Mouse (Mus musculus) heart, embryonic 16.5 days (tissue): ENCODE measurements at regions not wholly inside any gene's neighbourhood (a gene's known extent, or its start where the extent isn't known, plus 50 kb on each side); places are given as distances from the start of the nearest gene placed in this dataset.
A peak's percentile ranks its signal among the peaks of the same experiment; 100 is the strongest.

Experiments used
- ATAC-seq: fragments of 200-750 bp; cut with Nextera tagmentation; replicated peaks from 2 replicates; pipeline ENCODE4 v1.8.0; 2017; ENCODE audit warnings: moderate number of reproducible peaks; ENCODE audit not compliant: insufficient read depth, low FRiP score; ENCODE audit errors: extremely low read depth
- H3K27ac ChIP-seq: fragments of 300-500 bp; sonication (generic); 2 replicates; pipeline ENCODE4 v1.5.1; 2014; ENCODE audit warnings: mild to moderate bottlenecking, low read length, control low read depth, moderate library complexity
- H3K27me3 ChIP-seq: fragments of 300-500 bp; sonication (generic); 2 replicates; pipeline ENCODE4 v1.6.1; 2014; ENCODE audit warnings: low read length, mixed read lengths; ENCODE audit not compliant: control insufficient read depth, insufficient read depth
- H3K36me3 ChIP-seq: fragments of 300-500 bp; sonication (generic); 2 replicates; pipeline ENCODE4 v1.6.1; 2014; ENCODE audit not compliant: control insufficient read depth, insufficient read depth
- H3K4me1 ChIP-seq: fragments of 300-500 bp; sonication (generic); 2 replicates; pipeline ENCODE4 v1.6.1; 2014; ENCODE audit warnings: low read length, mixed read lengths; ENCODE audit not compliant: control insufficient read depth, insufficient read depth
- H3K4me2 ChIP-seq: fragments of 300-500 bp; sonication (generic); 2 replicates; pipeline ENCODE4 v1.6.1; 2014; ENCODE audit warnings: low read depth, mild to moderate bottlenecking, control low read depth, low read length
- H3K4me3 ChIP-seq: fragments of 300-500 bp; sonication (generic); 2 replicates; pipeline ENCODE4 v1.5.1; 2014; ENCODE audit warnings: mild to moderate bottlenecking, control low read depth, low read length
- H3K9ac ChIP-seq: fragments of 300-500 bp; sonication (generic); 2 replicates; pipeline ENCODE4 v1.6.1; 2014; ENCODE audit warnings: low read length, control low read depth
- H3K9me3 ChIP-seq: fragments of 300-500 bp; sonication (generic); replicated peaks from 2 replicates; pipeline ENCODE4 v1.6.1; 2016; ENCODE audit warnings: low read length; ENCODE audit not compliant: control insufficient read depth
- WGBS: fragments of 180-500 bp; shearing (Covaris S2); extraction: QIAGEN DNeasy Blood & Tissue Kit; methylation state at CpG from one replicate; pipeline ENCODE4 v1.1.7; 2014; 5-methylcytosine and 5-hydroxymethylcytosine counted together

- Histone ChIP-seq H3K4me2 (no peak overlapping the region), H3K4me3 (no peak overlapping the region), H3K27me3 (no peaks in the 10 kb centered on the region), H3K36me3 (no peaks in the 10 kb centered on the region), H3K4me1 (no peaks in the 10 kb centered on the region), H3K27ac (no peak overlapping the region), H3K9me3 (no peaks in the 10 kb centered on the region), H3K9ac (no peak overlapping the region)
- ATAC-seq = no peak
- 59% methylated on average over 7 of the region's 7 CpGs for WGBS
Observed at GRCm38 (mm10) chr10:21228557-21228956, 67.2 kb upstream of the Hbs1l start.

- 33% methylated on average over 1 of the region's 1 CpGs for WGBS
- ATAC-seq = 0 out of 2 replicates have a peak, but pooled peaks have one; percentile 37
- H3K27me3 ChIP-seq = no peaks in the 10 kb centered on the region
Observed at GRCm38 (mm10) chr10:21235172-21235571, 60.6 kb upstream of the Hbs1l start.

GRCm38 (mm10) chr10:21237000-21237399 lies 58.8 kb upstream of the Hbs1l start:
- H3K36me3 ChIP-seq = no peaks in the 10 kb centered on the region
- H3K4me1 ChIP-seq = no peaks in the 10 kb centered on the region
- 78% methylated on average over 1 of the region's 1 CpGs for WGBS
- H3K27me3 ChIP-seq = no peaks in the 10 kb centered on the region
- H3K4me2 ChIP-seq = no peak overlapping the region
- H3K9ac ChIP-seq = no peak overlapping the region
- no peak overlapping the region for H3K27ac ChIP-seq
- no peak overlapping the region for H3K4me3 ChIP-seq
- H3K9me3 ChIP-seq = no peaks in the 10 kb centered on the region
- ATAC-seq = no peak

More at GRCm38 (mm10) chr10:21235172-21235571, 60.6 kb upstream of the Hbs1l start:
- Histone ChIP-seq H3K9ac (no peak overlapping the region), H3K4me3 (no peak overlapping the region), H3K27ac (no peak overlapping the region; the same call in 1 of the 2 replicates), H3K4me1 (no peaks in the 10 kb centered on the region), H3K36me3 (no peaks in the 10 kb centered on the region), H3K9me3 (no peaks in the 10 kb centered on the region), H3K4me2 (no peak overlapping the region)

- Histone ChIP-seq H3K9me3 (no peaks in the 10 kb centered on the region), H3K4me3 (no peak overlapping the region), H3K27me3 (no peaks in the 10 kb centered on the region), H3K27ac (no peak overlapping the region), H3K9ac (no peak overlapping the region), H3K4me1 (no peaks in the 10 kb centered on the region), H3K36me3 (no peaks in the 10 kb centered on the region), H3K4me2 (no peak overlapping the region)
- 43% methylated on average over 2 of the region's 2 CpGs for WGBS
- ATAC-seq = no peak
Observed at GRCm38 (mm10) chr10:21239451-21239850, 56.3 kb upstream of the Hbs1l start.

GRCm38 (mm10) chr10:21241557-21242222 lies 54.1 kb upstream of the Hbs1l start:
- Histone ChIP-seq H3K9ac (no peak overlapping the region), H3K36me3 (no peaks in the 10 kb centered on the region), H3K4me3 (no peak overlapping the region), H3K9me3 (no peaks in the 10 kb centered on the region), H3K27me3 (no peaks in the 10 kb centered on the region), H3K27ac (no peak overlapping the region), H3K4me2 (no peak overlapping the region), H3K4me1 (no peaks in the 10 kb centered on the region)
- ATAC-seq = no peak
- 88% methylated on average over 6 of the region's 6 CpGs for WGBS

GRCm38 (mm10) chr10:21242471-21243231 lies 53.1 kb upstream of the Hbs1l start:
- H3K27me3 ChIP-seq = no peaks in the 10 kb centered on the region
- H3K4me3 ChIP-seq = no peak overlapping the region
- whole genome bisulfite sequencing = 84% methylated on average over 16 of the region's 16 CpGs
- H3K4me1 ChIP-seq = no peaks in the 10 kb centered on the region
- no peak overlapping the region for H3K27ac ChIP-seq
- ATAC-seq = no peak
- H3K9ac ChIP-seq = no peak overlapping the region
- H3K4me2 ChIP-seq = no peak overlapping the region
- H3K9me3 ChIP-seq = no peaks in the 10 kb centered on the region
- H3K36me3 ChIP-seq = no peaks in the 10 kb centered on the region

GRCm38 (mm10) chr10:21244849-21245453 lies 50.8 kb upstream of the Hbs1l start:
- no peak overlapping the region for H3K4me3 ChIP-seq
- H3K4me2 ChIP-seq = no peak overlapping the region
- H3K4me1 ChIP-seq = no peaks in the 10 kb centered on the region
- H3K9me3 ChIP-seq = no peaks in the 10 kb centered on the region
- 69% methylated on average over 4 of the region's 4 CpGs for WGBS
- ATAC-seq = no peak
- H3K36me3 ChIP-seq = no peaks in the 10 kb centered on the region
- no peak overlapping the region for H3K9ac ChIP-seq
- H3K27me3 ChIP-seq = no peaks in the 10 kb centered on the region
- H3K27ac ChIP-seq = no peak overlapping the region

- no peaks in the 10 kb centered on the region for H3K9me3 ChIP-seq
- no peaks in the 10 kb centered on the region for H3K36me3 ChIP-seq
- WGBS = 82% methylated on average over 5 of the region's 5 CpGs
- H3K27ac ChIP-seq = no peak overlapping the region
- no peak overlapping the region for H3K4me3 ChIP-seq
- no peak for ATAC-seq
- no peaks in the 10 kb centered on the region for H3K4me1 ChIP-seq
- no peaks in the 10 kb centered on the region for H3K27me3 ChIP-seq
- H3K4me2 ChIP-seq = no peak overlapping the region
- H3K9ac ChIP-seq = no peak overlapping the region
Observed at GRCm38 (mm10) chr10:21245558-21245957, 50.2 kb upstream of the Hbs1l start.
